Mouse (Mus musculus): Measurements from ENCODE around the gene Ube2r2. TPM values are rescaled to one million over a fixed set of nuclear protein-coding genes. Genes with fewer than 3 reads are reported as not detected.

Ube2r2 gene
- polyA plus RNA-seq, 1 experiment from 2014 or later, result 75.0 TPM

- peak overlapping the region; percentile 47 for H3K4me3 ChIP-seq (ENCODE audit: low read depth, low read length)
- H3K9ac ChIP-seq (ENCODE audit: low read depth, low read length), result no peak overlapping the region; the same call in 1 of the 2 replicates
- peak overlapping the region; percentile 94 for H3K4me2 ChIP-seq
- H3K27ac ChIP-seq (ENCODE audit: low read depth, low read length), result no peak overlapping the region
- 50% methylated on average over 8 of the region's 8 CpGs for WGBS (ENCODE audit: insufficient replicate concordance)
- H3K36me3 ChIP-seq (ENCODE audit: control insufficient read depth, insufficient read depth, low read length), result no peaks in the 10 kb centered on the region
- no peak for ATAC-seq (replicated peaks; ENCODE audit: insufficient number of reproducible peaks, low FRiP score, low TSS enrichment)
- peaks cover 30% of the 10 kb centered on the region for H3K4me1 ChIP-seq (ENCODE audit: control insufficient read depth, insufficient read depth, low read length)
- no peaks in the 10 kb centered on the region for H3K9me3 ChIP-seq (replicated peaks; ENCODE audit: control insufficient read depth, low read length)
- H3K27me3 ChIP-seq (ENCODE audit: control insufficient read depth, insufficient read depth, low read length), result peaks cover 32% of the 10 kb centered on the region
These were observed 39.4 kb upstream of the Ube2r2 start for GRCm38 (mm10) chr4:41096169-41096568.

- 53% methylated on average over 5 of the region's 5 CpGs for WGBS (ENCODE audit: insufficient replicate concordance)
- Histone ChIP-seq H3K4me1 (ENCODE audit: control insufficient read depth, insufficient read depth, low read length) (peaks cover 30% of the 10 kb centered on the region), H3K27me3 (ENCODE audit: control insufficient read depth, insufficient read depth, low read length) (peaks cover 32% of the 10 kb centered on the region), H3K9me3 (replicated peaks; ENCODE audit: control insufficient read depth, low read length) (no peaks in the 10 kb centered on the region), H3K9ac (ENCODE audit: low read depth, low read length) (peak overlapping the region; percentile 12; the same call in 1 of the 2 replicates), H3K27ac (ENCODE audit: low read depth, low read length) (no peak overlapping the region), H3K4me3 (ENCODE audit: low read depth, low read length) (peak overlapping the region; percentile 47), H3K4me2 (peak overlapping the region; percentile 94), H3K36me3 (ENCODE audit: control insufficient read depth, insufficient read depth, low read length) (no peaks in the 10 kb centered on the region)
- ATAC-seq (replicated peaks; ENCODE audit: insufficient number of reproducible peaks, low FRiP score, low TSS enrichment), result no peak
These were observed 38.7 kb upstream of the Ube2r2 start for GRCm38 (mm10) chr4:41096794-41097193.

GRCm38 (mm10) chr4:41097381-41097780, 38.2 kb upstream of the Ube2r2 start:
- H3K4me3 ChIP-seq (ENCODE audit: low read depth, low read length), result peak overlapping the region; percentile 47

GRCm38 (mm10) chr4:41097871-41098576, 37.5 kb upstream of the Ube2r2 start, which contains the start of gene Aqp3:
TSS of gene Aqp3 (minus strand) at chr4:41098183.
- H3K4me1 ChIP-seq (ENCODE audit: control insufficient read depth, insufficient read depth, low read length), result peaks cover 30% of the 10 kb centered on the region
- 1% methylated on average over 42 of the region's 42 CpGs for WGBS (ENCODE audit: insufficient replicate concordance)
- no peak within 1 kb of the TSS for H3K27ac ChIP-seq (ENCODE audit: low read depth, low read length)
- peak; percentile 78 for ATAC-seq (replicated peaks; ENCODE audit: insufficient number of reproducible peaks, low FRiP score, low TSS enrichment)
- peak within 1 kb of the TSS; percentile 59 for H3K9ac ChIP-seq (ENCODE audit: low read depth, low read length)
- peak within 1 kb of the TSS; percentile 94 for H3K4me2 ChIP-seq
- H3K9me3 ChIP-seq (replicated peaks; ENCODE audit: control insufficient read depth, low read length), result no peaks in the 10 kb centered on the region
- H3K4me3 ChIP-seq (ENCODE audit: low read depth, low read length), result peak within 1 kb of the TSS; percentile 47
- H3K36me3 ChIP-seq (ENCODE audit: control insufficient read depth, insufficient read depth, low read length), result no peaks in the 10 kb centered on the region
- H3K27me3 ChIP-seq (ENCODE audit: control insufficient read depth, insufficient read depth, low read length), result peaks cover 32% of the 10 kb centered on the region

More at GRCm38 (mm10) chr4:41097381-41097780, 38.2 kb upstream of the Ube2r2 start:
- Histone ChIP-seq H3K4me2 (peak overlapping the region; percentile 94), H3K27ac (ENCODE audit: low read depth, low read length) (no peak overlapping the region), H3K27me3 (ENCODE audit: control insufficient read depth, insufficient read depth, low read length) (peaks cover 32% of the 10 kb centered on the region), H3K9me3 (replicated peaks; ENCODE audit: control insufficient read depth, low read length) (no peaks in the 10 kb centered on the region), H3K4me1 (ENCODE audit: control insufficient read depth, insufficient read depth, low read length) (peaks cover 30% of the 10 kb centered on the region), H3K36me3 (ENCODE audit: control insufficient read depth, insufficient read depth, low read length) (no peaks in the 10 kb centered on the region), H3K9ac (ENCODE audit: low read depth, low read length) (peak overlapping the region; percentile 59; the same call in 1 of the 2 replicates)
- WGBS (ENCODE audit: insufficient replicate concordance), result 51% methylated on average over 13 of the region's 13 CpGs
- no peak for ATAC-seq (replicated peaks; ENCODE audit: insufficient number of reproducible peaks, low FRiP score, low TSS enrichment)

- H3K36me3 ChIP-seq (ENCODE audit: control insufficient read depth, insufficient read depth, low read length), result no peaks in the 10 kb centered on the region
- peak overlapping the region; percentile 47 for H3K4me3 ChIP-seq (ENCODE audit: low read depth, low read length)
- no peaks in the 10 kb centered on the region for H3K9me3 ChIP-seq (replicated peaks; ENCODE audit: control insufficient read depth, low read length)
- no peak overlapping the region for H3K27ac ChIP-seq (ENCODE audit: low read depth, low read length)
- H3K4me1 ChIP-seq (ENCODE audit: control insufficient read depth, insufficient read depth, low read length), result peaks cover 30% of the 10 kb centered on the region
- no peak for ATAC-seq (replicated peaks; ENCODE audit: insufficient number of reproducible peaks, low FRiP score, low TSS enrichment)
- H3K27me3 ChIP-seq (ENCODE audit: control insufficient read depth, insufficient read depth, low read length), result peaks cover 32% of the 10 kb centered on the region
- peak overlapping the region; percentile 94 for H3K4me2 ChIP-seq
- 16% methylated on average over 11 of the region's 11 CpGs for WGBS (ENCODE audit: insufficient replicate concordance)
- H3K9ac ChIP-seq (ENCODE audit: low read depth, low read length), result peak overlapping the region; percentile 59; the same call in 1 of the 2 replicates
These were observed 37.0 kb upstream of the Ube2r2 start for GRCm38 (mm10) chr4:41098577-41098951.

GRCm38 (mm10) chr4:41100986-41101385, 34.6 kb upstream of the Ube2r2 start:
- peaks cover 26% of the 10 kb centered on the region for H3K27me3 ChIP-seq (ENCODE audit: control insufficient read depth, insufficient read depth, low read length)
- H3K9ac ChIP-seq (ENCODE audit: low read depth, low read length), result no peak overlapping the region
- no peaks in the 10 kb centered on the region for H3K9me3 ChIP-seq (replicated peaks; ENCODE audit: control insufficient read depth, low read length)
- peaks cover 16% of the 10 kb centered on the region for H3K4me1 ChIP-seq (ENCODE audit: control insufficient read depth, insufficient read depth, low read length)
- no peak overlapping the region for H3K27ac ChIP-seq (ENCODE audit: low read depth, low read length)
- no peak overlapping the region for H3K4me2 ChIP-seq
- no peak for ATAC-seq (replicated peaks; ENCODE audit: insufficient number of reproducible peaks, low FRiP score, low TSS enrichment)
- no peak overlapping the region for H3K4me3 ChIP-seq (ENCODE audit: low read depth, low read length)
- no peaks in the 10 kb centered on the region for H3K36me3 ChIP-seq (ENCODE audit: control insufficient read depth, insufficient read depth, low read length)
- 55% methylated on average over 1 of the region's 1 CpGs for WGBS (ENCODE audit: insufficient replicate concordance)

- Histone ChIP-seq H3K4me2 (no peak overlapping the region), H3K4me1 (ENCODE audit: control insufficient read depth, insufficient read depth, low read length) (peaks cover 6% of the 10 kb centered on the region; the same call in 1 of the 2 replicates), H3K36me3 (ENCODE audit: control insufficient read depth, insufficient read depth, low read length) (no peaks in the 10 kb centered on the region), H3K27me3 (ENCODE audit: control insufficient read depth, insufficient read depth, low read length) (peaks cover 17% of the 10 kb centered on the region), H3K9ac (ENCODE audit: low read depth, low read length) (no peak overlapping the region), H3K4me3 (ENCODE audit: low read depth, low read length) (no peak overlapping the region), H3K9me3 (replicated peaks; ENCODE audit: control insufficient read depth, low read length) (no peaks in the 10 kb centered on the region), H3K27ac (ENCODE audit: low read depth, low read length) (no peak overlapping the region)
- ATAC-seq (replicated peaks; ENCODE audit: insufficient number of reproducible peaks, low FRiP score, low TSS enrichment), result no peak
These were observed 32.6 kb upstream of the Ube2r2 start for GRCm38 (mm10) chr4:41102901-41103300.

- H3K4me3 ChIP-seq (ENCODE audit: low read depth, low read length), result no peak overlapping the region
- H3K36me3 ChIP-seq (ENCODE audit: control insufficient read depth, insufficient read depth, low read length), result no peaks in the 10 kb centered on the region
- 63% methylated on average over 4 of the region's 4 CpGs for WGBS (ENCODE audit: insufficient replicate concordance)
- no peak overlapping the region for H3K4me2 ChIP-seq
- ATAC-seq (replicated peaks; ENCODE audit: insufficient number of reproducible peaks, low FRiP score, low TSS enrichment), result no peak; the same call in 1 of the 2 replicates
- H3K27me3 ChIP-seq (ENCODE audit: control insufficient read depth, insufficient read depth, low read length), result no peaks in the 10 kb centered on the region
- H3K9me3 ChIP-seq (replicated peaks; ENCODE audit: control insufficient read depth, low read length), result no peaks in the 10 kb centered on the region
- no peak overlapping the region for H3K27ac ChIP-seq (ENCODE audit: low read depth, low read length)
- H3K9ac ChIP-seq (ENCODE audit: low read depth, low read length), result no peak overlapping the region
- H3K4me1 ChIP-seq (ENCODE audit: control insufficient read depth, insufficient read depth, low read length), result no peaks in the 10 kb centered on the region
These were observed 28.1 kb upstream of the Ube2r2 start for GRCm38 (mm10) chr4:41107440-41107839.

All from heart, embryonic 11.5 days (tissue).